Mouse (Mus musculus): ENCODE results near the gene Dclk2.

DNA sequence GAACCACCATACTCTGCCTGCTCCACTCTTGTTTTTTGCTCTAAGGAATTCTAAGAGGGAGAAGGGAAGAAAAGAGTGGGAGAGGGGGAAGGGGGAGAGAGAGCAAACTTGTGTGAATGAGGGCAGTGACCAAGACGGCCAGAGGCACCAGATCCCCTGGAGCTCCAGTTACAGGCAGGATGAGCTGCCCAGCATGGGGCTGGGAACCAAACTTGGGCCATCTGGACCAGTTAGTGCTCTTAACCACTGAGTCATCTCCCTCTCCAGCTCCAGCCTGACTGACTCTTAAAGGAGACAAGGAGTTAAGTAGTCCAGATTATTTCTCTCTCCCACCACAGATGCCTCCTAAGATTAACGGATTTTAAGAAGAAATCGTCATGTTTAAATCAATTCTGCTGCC is 6.3 kb downstream of the Dclk2 start:
- no peak for TF ChIP-seq POLR2A (IDR thresholded peaks at IDR 0.05; ENCODE audit: low read depth, low read length)
- no peak for TF ChIP-seq CTCF (conservative IDR thresholded peaks at IDR 0.05; ENCODE audit: insufficient read depth, insufficient read length, low read depth, low read length)

All from kidney, adult 2 months (tissue).